Mouse (Mus musculus) retina, adult 2 months (tissue): Measurements from ENCODE around the gene Aldh3a2.
A peak's percentile ranks its signal among the peaks of the same experiment; 100 is the strongest.
"Not testable (repeated sequence)": the region's sequence is repeated elsewhere in the genome, so short reads cannot be mapped to it uniquely, and the experiment has no call there.

Source experiments
- DNase-seq: peaks from one replicate; pipeline ENCODE4 v3.0.0-alpha.2; 2012; ENCODE audit warnings: low read depth, low spot score

The Aldh3a2 gene

DNA sequence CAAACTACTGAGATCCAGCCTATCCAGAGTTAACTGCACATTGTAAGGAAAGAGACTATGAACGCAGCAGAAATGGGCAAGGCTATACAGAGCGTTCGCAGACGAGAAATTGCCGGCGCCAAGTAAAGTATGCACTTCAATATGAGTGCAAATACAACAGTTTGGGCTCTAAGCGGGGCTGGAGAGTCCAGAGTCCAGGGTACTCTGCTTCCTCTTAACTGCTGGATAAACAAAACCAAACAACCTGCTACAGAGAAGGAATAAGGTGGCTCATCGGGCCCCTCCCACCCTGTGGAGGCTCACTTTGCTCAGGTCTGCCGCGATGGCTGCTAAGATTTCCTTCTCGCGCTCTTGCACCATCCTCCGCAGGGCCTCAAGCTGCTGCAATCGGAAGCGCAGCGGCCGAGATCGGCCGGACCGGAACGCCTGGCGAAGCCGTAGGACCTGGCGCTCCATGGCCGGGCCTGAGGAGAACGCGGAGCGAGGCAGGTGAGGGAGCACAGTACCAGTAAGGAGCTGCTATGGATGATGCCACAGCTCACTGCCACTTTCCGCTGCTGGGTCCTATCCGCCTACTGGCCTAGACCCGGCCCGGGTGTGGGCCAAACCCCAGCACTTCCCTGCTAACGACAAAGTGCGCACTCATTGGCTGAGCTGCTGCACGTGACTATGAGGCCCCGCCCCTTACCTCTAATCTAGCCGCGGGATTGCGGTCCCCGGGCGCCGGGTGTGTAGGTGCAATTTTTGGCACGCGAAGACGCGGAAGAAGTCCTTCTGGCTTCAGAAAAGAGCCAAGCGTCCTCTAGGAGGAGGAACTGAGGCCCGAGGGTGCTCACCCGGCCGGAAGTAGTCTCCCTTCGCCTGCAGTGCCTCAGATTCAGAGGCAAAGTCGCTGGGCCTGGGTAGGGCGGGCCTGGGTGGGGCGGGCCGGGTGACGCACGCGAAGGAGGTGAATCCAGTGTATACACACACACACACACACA, at the start of gene Aldh3a2:
TSS of gene Aldh3a2 (minus strand) at position 914 of the 983 bp plus-strand sequence.
- peak; percentile 85 for DNase-seq

GRCm38 (mm10) chr11:61316864-61317263, 49.6 kb upstream of the Aldh3a2 start:
- no peak for DNase-seq

GRCm38 (mm10) chr11:61310321-61310720, 43.1 kb upstream of the Aldh3a2 start:
- no peak for DNase-seq

DNA sequence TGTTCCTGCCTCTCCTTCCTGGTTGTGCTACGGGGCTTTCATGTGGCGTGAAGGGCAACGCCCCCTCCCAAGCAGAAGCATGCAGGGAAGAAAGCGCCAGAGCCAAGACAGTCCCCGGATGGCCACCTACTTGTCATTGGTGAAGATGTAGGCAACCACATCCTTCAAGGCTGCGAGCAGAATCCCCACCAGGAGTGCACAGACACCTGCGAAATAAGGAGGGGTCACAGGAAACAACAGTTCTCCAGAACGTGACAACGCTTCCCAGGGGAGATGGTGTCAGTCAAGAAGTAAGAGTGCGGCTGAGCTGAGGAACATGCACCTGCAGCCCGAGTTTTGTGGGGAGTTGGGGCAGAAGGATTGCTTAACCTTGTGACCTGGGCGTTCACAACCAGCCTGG, 42.6 kb upstream of the Aldh3a2 start:
- DNase-seq: no peak

GRCm38 (mm10) chr11:61307795-61308194, 40.5 kb upstream of the Aldh3a2 start:
- no peak for DNase-seq

DNA sequence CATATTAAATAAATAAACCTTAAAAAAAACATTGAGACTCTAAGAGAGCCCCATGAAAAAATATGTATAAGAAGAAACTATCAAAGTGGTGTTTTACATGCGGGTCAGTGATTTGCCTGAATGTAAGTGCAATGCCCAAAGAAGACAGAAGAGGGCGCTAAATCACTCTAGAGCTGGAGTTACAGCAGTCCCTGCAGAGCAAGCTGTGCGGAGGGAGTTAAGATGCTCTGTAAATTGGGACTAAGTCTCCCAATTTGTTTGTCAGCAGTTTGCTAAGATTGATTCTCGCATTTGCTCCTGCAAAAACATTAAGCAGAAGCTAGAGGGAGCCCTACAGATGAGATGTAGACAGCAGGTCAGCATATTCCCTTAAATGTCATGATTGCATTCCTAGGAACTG, 38.1 kb upstream of the Aldh3a2 start:
- peak; percentile 51 for DNase-seq

GRCm38 (mm10) chr11:61304535-61304934, 37.3 kb upstream of the Aldh3a2 start:
- not testable (repeated sequence) for DNase-seq

DNA sequence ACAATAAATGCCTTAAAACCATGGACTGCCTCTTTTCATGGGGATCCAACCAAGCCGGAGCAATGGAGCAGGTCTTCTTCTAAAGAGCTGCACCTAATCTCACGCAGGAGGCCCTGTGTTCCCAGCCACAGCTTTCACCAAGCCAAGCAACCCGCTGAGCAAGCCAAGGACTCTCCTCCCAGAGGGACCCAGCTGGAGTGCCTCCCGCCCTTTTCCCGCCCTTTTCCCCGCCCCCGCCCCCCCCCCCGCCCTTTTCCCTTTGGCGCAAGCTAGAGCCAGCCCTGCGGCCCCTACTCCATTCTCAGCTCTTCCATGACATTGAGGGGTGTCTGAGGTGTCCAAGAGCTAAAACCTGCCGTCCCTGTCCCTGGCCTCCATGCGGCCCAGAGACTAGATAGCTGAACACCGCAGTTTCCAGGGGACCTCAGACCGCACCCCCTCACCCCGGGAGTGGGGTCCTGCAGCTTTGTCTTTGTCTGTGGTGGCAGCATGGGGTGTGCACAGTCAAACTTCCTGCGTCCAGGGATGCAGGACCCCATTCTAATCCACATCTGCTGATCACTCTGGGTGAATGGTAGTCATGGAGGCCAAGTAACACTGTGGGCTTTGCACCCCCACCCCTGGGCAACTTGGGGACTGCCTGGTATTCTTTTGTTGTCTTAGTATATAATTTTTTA, 33.6 kb upstream of the Aldh3a2 start:
- DNase-seq: no peak

DNA sequence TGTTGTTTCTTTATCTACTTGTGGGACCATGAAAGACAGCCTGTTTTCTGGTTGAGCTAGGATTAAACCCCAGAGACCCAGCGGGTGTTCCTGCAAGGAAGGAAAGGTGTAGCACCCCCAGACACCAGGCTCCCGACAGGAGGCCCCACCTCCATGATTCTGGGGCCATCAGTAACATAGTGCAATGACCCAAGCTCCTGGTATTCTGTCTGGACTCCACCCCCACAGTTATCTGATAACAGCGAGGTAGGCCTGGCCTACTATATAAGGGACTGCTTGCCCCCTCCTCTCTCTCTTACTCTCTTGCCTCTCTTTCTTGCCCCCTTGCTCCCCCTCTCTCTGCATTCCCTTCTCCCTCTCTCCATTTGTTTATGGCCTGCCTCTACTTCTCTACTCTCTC, 32.9 kb upstream of the Aldh3a2 start:
- DNase-seq: no peak

- DNase-seq: no peak
Observed at GRCm38 (mm10) chr11:61297901-61298300, 30.6 kb upstream of the Aldh3a2 start.

DNA sequence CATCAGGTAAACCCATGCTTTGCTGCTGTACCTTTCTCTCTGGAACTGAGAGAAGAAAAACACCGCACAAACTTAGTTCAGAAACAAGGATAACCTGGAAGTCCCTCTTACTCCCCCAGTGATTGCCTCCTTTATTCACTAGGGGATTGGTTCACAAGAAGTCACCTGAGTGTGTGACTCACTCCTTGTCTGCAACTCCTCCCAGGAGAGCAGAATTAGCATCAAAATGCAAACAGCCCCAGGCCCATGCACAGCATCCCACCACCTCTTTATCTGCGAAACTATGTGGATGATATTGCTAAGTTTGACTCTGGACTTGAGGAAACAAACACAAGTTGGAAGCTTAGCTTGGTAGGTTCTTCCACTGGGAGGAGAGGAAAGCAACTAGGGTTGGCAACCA, 30.1 kb upstream of the Aldh3a2 start:
- DNase-seq: no peak

- no peak for DNase-seq
Observed at GRCm38 (mm10) chr11:61296556-61296955, 29.3 kb upstream of the Aldh3a2 start.

GRCm38 (mm10) chr11:61295556-61295955, 28.3 kb upstream of the Aldh3a2 start:
- DNase-seq: no peak

GRCm38 (mm10) chr11:61294431-61294830, 27.2 kb upstream of the Aldh3a2 start:
- no peak for DNase-seq

GRCm38 (mm10) chr11:61293251-61293650, 26.0 kb upstream of the Aldh3a2 start:
- DNase-seq: no peak

- DNase-seq: no peak
Observed at GRCm38 (mm10) chr11:61284323-61284722, 17.1 kb upstream of the Aldh3a2 start.

DNA sequence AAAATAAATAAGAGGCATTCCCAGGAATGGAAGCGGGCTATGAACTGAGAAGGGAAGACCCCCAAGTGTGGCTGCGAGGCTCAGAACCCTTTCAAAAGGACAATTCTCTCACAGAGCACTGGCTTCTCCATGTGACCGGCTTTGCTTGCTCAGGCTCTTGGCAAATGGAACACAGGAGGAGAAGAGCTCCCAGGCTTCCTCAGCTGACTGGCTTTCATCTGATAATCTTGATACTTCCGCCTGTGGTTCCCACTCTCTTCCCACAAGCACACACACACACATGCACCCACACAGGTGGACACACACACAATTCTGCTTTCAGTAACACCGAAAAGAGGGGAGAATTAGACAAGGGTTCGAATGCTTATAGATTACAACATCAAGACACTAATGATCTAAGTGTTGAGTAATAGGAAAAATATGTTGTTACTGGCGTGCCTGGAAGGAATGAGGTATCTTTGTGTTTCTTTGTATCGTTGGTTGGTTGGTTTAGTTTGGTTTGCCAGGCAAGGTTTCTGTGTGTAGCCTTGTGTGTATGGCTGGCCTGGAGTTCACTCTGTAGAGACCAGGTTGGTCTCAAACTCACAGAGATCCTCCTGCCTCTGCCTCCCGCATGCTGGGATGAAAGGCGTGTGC, 16.3 kb upstream of the Aldh3a2 start:
- DNase-seq: no peak

GRCm38 (mm10) chr11:61278445-61279077, 11.3 kb upstream of the Aldh3a2 start:
- DNase-seq: no peak

GRCm38 (mm10) chr11:61277937-61278336, 10.7 kb upstream of the Aldh3a2 start:
- DNase-seq: no peak

GRCm38 (mm10) chr11:61276482-61276881, 9.2 kb upstream of the Aldh3a2 start:
- DNase-seq: no peak

GRCm38 (mm10) chr11:61275106-61275505, 7.8 kb upstream of the Aldh3a2 start:
- no peak for DNase-seq

DNA sequence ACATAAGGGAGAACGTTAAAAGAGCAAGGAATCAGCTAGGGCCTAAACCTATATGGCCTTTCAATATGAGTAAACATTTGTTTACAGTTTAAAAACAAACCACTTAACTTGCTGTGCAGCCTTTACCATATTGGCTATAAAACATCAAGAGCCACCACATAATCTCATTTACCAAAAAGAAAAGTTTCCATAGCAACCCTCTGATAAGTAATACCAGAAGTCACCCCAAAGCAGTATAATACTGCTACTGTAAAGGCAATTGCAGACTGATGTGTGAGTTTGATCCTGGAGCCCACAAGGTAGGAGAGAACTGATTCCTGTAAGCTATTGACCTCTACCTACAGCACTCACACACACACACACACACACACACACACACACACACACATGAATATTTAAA, 7.2 kb upstream of the Aldh3a2 start:
- no peak for DNase-seq
